Mouse (Mus musculus) lung, postnatal 25 days (tissue): ENCODE data around the gene Spata17.

Source experiments
- DNase-seq: peaks from one replicate; pipeline ENCODE4 v3.0.0; 2022; ENCODE audit warnings: low spot score

Spata17 gene

DNA sequence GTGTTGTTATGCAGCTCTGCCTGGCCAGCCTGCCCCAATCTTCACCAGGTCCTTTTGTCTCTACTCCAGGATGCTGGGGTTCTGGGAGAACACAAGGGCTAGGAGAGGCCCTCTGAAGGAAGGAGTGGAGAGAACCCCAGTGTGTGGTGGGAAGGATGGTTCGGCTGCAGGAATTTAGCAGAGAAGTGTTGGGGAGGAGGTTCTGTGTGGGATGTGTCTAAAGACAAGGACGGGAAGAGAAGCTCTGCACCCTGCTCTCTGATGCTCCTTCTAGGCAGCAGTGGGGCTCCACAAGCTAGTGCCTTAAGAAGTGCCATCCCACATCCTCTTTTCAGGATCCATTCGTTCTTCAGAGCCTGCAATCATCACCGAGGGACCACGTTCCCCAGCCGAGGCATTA, 129.2 kb downstream of the Spata17 start:
- no peak for DNase-seq

GRCm38 (mm10) chr1:187077352-187077751, 137.9 kb downstream of the Spata17 start:
- no peak for DNase-seq

GRCm38 (mm10) chr1:187077043-187077334, 138.3 kb downstream of the Spata17 start:
- DNase-seq = no peak

- DNase-seq = no peak
Measured at GRCm38 (mm10) chr1:187076198-187077042, 138.8 kb downstream of the Spata17 start.

GRCm38 (mm10) chr1:187059874-187060273, 155.4 kb downstream of the Spata17 start:
- DNase-seq = peak; percentile 25

DNA sequence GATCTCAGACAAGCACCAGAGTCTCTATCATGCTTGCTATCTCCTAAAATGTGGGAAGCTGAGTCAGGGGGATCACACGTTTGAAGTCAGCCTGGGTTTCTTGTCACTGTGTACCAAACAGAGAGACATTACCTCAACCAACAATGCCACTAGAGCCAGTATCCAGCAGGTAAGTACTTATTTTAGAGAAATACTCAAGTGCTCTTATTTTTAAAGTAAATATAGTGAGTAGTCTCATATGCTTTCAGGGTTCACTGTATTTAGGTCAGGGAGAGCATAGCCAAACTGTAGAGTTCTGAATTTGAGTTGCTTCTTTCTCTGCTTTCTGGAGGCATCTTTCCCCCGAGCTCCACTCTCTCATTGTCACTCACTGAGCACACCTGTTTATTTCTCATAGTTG, 160.9 kb downstream of the Spata17 start:
- no peak for DNase-seq

- DNase-seq = peak; percentile 32
Measured at GRCm38 (mm10) chr1:187053862-187054261, 161.4 kb downstream of the Spata17 start.

GRCm38 (mm10) chr1:187052532-187052931, 162.7 kb downstream of the Spata17 start:
- peak; percentile 3 for DNase-seq

DNA sequence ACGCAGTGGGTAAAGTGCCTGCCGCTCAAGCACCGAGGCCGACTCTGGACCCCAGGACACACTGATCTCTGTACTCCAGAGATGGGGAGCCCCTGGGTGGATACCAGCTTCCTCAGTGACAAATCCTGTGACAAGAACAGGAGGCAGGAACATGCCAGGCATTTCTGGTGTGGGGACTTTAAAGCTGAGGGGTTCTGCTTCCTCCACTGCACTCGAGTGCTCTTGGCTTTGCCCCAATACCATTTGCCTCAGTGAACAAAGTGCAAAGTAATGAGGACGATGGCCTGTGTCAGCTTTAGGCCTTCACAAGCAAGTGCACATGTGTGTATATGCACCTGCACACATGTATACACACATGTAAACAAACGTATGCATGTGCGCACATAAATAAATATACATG, 164.0 kb downstream of the Spata17 start:
- DNase-seq = no peak

DNA sequence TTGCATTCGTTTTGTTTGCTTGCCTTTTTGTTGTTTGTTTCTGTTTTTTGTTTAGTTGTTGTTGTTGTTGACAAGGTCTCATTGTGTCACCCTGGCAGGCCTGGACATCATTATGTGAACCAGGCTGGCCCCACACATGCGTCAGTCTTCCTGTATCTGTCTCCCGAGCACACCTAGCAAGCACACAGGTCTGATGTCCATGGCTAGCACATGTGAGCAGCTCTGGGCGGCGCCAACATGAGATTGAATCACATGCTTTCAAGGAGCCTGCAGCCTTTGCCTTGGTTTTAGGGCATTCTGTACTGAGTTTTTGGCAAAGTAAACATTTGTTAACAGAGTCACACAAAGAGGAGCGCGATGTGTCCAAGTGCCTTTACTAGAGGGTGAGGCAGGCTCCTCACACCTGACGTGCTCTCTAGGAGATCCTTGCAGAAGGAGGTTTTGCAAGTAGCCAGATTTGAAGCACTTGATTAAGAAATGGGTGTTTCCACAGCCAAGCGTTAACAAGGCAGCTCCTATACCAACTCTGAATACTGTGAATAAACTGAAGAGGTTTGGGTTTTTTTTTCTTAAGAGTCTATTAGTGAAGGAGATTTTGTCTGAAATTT, 166.5 kb downstream of the Spata17 start:
- peak; percentile 48 for DNase-seq

DNA sequence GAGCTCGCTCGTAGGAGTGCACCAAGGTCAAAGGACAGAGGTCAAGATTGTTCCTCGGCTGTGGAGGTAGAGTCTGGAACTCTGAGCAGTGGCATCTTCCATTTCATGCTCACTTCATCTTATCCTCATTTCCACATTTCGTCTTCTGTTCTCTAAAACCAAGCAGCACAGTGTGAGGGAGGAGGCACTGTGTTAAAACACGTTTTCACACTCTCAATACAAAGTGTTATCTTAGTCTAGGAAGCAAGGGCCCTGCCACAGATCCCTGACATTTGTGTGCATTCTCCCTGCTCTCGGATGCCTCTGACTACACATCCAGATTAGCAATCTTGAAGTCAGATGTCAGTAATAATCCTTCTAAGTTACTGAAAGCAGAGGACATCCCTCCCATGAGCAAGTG, 170.5 kb downstream of the Spata17 start:
- no peak for DNase-seq

GRCm38 (mm10) chr1:187039801-187040200, 175.5 kb downstream of the Spata17 start:
- DNase-seq = no peak

DNA sequence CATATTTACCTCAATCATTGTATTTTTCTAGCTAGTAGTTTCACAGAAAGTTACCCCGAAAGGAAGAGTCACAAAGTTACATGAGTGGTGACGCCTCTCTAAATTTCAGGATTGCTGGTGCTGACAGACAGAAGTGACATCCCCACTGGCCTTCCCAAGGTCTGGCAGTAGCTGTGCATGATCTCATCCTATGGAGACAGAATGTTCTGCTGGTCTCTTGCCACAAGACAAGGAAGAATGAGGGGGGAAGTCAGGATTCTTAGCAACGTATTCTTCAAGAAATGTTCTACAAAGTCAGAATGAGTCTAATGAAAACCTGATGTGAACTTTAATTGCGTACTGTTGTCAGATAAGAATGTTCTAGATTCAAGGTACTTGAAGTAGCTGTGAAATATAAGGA, 179.5 kb downstream of the Spata17 start:
- DNase-seq = no peak

GRCm38 (mm10) chr1:187031796-187032195, 183.5 kb downstream of the Spata17 start:
- DNase-seq = peak; percentile 64

DNA sequence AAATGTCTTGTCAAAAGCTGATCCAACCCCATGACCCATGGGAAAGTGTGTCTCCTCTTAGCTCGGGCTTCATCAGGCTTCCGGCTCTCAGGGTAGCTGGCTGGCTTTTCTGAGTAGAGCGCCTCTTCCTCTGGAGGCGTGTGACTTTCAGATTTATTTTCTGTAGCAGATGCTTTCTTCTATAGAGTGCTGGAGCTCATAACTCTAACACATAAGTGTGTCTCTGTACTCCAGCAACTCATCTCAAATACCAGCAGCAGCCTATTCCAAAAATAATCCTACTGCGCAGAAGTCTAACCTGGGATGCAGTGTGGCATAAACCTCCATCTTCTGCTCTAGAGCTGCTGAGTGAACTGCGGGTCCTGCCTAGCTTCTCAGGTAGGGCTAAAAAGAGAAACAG, 186.4 kb downstream of the Spata17 start:
- no peak for DNase-seq

DNA sequence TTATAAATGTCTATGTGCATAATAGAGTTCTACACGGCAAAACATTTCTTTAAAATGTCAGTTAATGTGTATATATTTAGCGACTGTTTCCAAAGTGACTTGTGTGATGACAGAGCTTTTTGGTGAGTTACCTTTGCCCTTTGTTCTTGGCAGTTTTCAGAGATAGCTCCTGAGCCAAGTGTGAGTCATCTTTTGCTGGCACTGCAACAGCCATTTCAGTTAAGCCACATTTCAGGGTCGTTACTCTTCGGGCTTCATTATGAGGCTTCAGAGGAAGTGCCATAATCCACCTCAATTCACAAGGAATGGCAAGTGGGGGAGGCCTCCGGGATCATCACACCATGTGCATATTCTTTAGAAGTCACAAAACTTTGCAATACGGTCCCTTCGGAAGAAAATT, 195.3 kb downstream of the Spata17 start:
- DNase-seq = peak; percentile 5

DNA sequence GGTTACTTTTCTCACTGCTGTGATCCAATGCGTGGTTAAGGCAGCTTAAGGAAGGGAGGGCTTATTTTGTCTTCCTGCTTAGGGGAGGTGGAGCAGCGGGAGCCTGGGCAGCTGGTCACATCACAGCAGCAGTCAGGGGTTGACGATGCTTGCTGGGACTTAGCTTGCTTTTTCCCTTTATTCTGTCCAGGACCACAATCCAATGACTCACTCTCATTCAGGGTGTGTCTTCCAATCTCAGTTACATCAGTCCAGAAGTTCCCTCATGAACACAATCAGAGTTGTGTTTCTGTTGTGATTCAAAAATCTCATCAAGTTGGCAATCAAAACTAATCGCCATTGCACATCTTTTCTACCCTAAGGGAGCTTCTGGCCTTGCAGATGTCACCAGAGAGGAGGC, 199.1 kb downstream of the Spata17 start:
- DNase-seq = no peak

DNA sequence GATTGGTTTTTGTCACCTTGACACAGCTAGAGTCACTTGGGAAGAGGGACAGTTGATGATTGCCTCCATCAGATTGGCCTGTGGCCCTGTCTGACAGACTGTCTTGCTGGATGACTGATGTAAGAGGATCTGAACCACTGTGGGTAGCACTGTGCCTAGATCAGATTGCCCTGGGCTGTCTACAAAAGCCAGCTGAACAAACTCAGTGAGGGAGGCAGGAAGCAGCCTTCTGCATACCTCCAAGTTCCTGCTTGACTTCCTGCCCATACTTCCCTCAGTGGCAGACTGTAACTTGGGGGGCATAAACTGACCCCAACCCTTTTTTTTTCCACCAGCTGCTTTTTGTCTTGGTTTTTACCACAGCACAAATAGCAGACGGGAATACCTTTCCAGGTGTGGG, 199.6 kb downstream of the Spata17 start:
- no peak for DNase-seq

DNA sequence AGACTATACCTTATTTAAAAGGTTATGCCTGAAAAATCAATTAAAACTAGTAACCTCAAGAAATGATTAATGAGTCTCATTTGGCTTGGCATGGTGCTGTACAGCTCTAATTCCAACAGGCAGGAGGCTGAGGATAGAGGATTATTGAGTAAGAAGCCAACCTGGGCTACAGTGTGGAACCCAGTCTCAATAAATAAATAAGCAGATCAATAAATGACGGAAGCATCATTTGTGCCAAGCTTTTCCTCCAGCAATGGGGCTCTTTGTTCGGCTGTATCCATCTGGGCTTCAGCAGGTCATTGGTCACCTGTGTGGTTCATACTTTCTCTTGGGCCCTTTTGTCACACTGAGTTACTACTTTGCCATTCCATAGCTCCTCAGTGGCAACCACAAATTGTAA, 201.1 kb downstream of the Spata17 start:
- DNase-seq = no peak

- no peak for DNase-seq
Measured at GRCm38 (mm10) chr1:187011601-187012000, 203.7 kb downstream of the Spata17 start.

- DNase-seq = no peak
Measured at GRCm38 (mm10) chr1:187010071-187010470, 205.2 kb downstream of the Spata17 start.

DNA sequence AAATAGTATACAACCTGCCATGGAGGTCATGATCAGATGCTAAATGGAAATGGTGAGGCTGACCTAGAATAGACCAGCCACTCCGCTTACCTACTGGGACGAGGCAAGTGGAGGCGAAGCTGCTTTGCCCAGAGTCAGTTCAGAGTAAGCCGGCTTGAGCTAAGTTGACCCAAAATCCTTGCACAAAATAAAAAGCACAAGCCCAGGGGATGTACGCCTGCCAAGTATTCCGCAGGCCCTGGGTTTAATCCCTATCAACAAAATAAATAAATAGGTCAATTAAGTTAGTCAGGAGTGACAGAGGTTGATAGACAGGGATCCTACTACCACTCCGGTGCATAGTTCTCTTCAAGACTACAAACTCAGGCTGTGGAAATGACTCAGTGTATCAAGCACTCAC, 207.0 kb downstream of the Spata17 start:
- no peak for DNase-seq

- no peak for DNase-seq
Measured at GRCm38 (mm10) chr1:187006227-187006925, 208.9 kb downstream of the Spata17 start.
